Mouse (Mus musculus) urinary bladder, postnatal 36 days (tissue): Measurements from ENCODE around the gene Mthfsd.

Experiments
- DNase-seq, 2 experiments: peaks; one replicate each; pipeline ENCODE4 v3.0.0; 2022; ENCODE audit warnings: low spot score in 2 of 2, mixed read lengths in 1 of 2

Mthfsd gene

GRCm38 (mm10) chr8:121122368-121122767, 14.2 kb upstream of the Mthfsd start:
- no peak for DNase-seq

GRCm38 (mm10) chr8:121121704-121122103, 13.5 kb upstream of the Mthfsd start:
- DNase-seq: no peak

GRCm38 (mm10) chr8:121120456-121121419, 12.5 kb upstream of the Mthfsd start:
- DNase-seq: no peak

GRCm38 (mm10) chr8:121119635-121120455, 11.7 kb upstream of the Mthfsd start:
- no peak for DNase-seq

- DNase-seq: no peak
Observed at GRCm38 (mm10) chr8:121118634-121119420, 10.6 kb upstream of the Mthfsd start.

- no peak for DNase-seq
Observed at GRCm38 (mm10) chr8:121117906-121118305, 9.7 kb upstream of the Mthfsd start.

- DNase-seq: no peak
Observed at GRCm38 (mm10) chr8:121117186-121117651, 9.0 kb upstream of the Mthfsd start.

- no peak for DNase-seq
Observed at GRCm38 (mm10) chr8:121116591-121117185, 8.5 kb upstream of the Mthfsd start.

- peak; percentile 75 to 87 for DNase-seq
Observed at GRCm38 (mm10) chr8:121115948-121116347, 7.8 kb upstream of the Mthfsd start, which contains the start of gene Foxc2. Foxc2 (plus strand) TSS chr8:121116171.

GRCm38 (mm10) chr8:121115136-121115535, 6.9 kb upstream of the Mthfsd start:
- DNase-seq: no peak

- DNase-seq: peak; percentile 96
Observed at GRCm38 (mm10) chr8:121113261-121113660, 5.1 kb upstream of the Mthfsd start.

- DNase-seq: no peak
Observed at GRCm38 (mm10) chr8:121111145-121111907, 3.1 kb upstream of the Mthfsd start.

GRCm38 (mm10) chr8:121108657-121109056, 465 bp upstream of the Mthfsd start:
- no peak for DNase-seq

- peak in 1 of 2 experiments; percentile 71 for DNase-seq
Observed at GRCm38 (mm10) chr8:121104049-121104818, 4.0 kb downstream of the Mthfsd start.

- DNase-seq: no peak
Observed at GRCm38 (mm10) chr8:121093496-121093895, 14.7 kb downstream of the Mthfsd start.

GRCm38 (mm10) chr8:121092627-121093026, 15.6 kb downstream of the Mthfsd start:
- DNase-seq: peak; percentile 77 to 82

GRCm38 (mm10) chr8:121092141-121092540, 16.1 kb downstream of the Mthfsd start:
- DNase-seq: no peak

GRCm38 (mm10) chr8:121090716-121091115, 17.5 kb downstream of the Mthfsd start:
- no peak for DNase-seq

GRCm38 (mm10) chr8:121089631-121090380, 18.4 kb downstream of the Mthfsd start:
- no peak for DNase-seq
